Mouse (Mus musculus) cortical plate, adult 2 months (tissue): ENCODE data around the gene Ntmt1. TPM values are rescaled to one million over a fixed set of nuclear protein-coding genes. Genes with fewer than 3 reads are reported as not detected.

Experiments
- H3K27ac ChIP-seq: fragments of 200-500 bp; 2 replicates; pipeline ENCODE4 v1.5.1; 2012; ENCODE audit warnings: low read length, control low read depth, inconsistent platforms; ENCODE audit not compliant: insufficient read depth
- H3K4me1 ChIP-seq: fragments of 200-500 bp; 2 replicates; pipeline ENCODE4 v1.6.1; 2011; ENCODE audit warnings: low read length; ENCODE audit not compliant: control insufficient read depth, insufficient read depth
- H3K4me3 ChIP-seq: fragments of 200-500 bp; 2 replicates; pipeline ENCODE4 v1.5.1; 2011; ENCODE audit warnings: mild to moderate bottlenecking, low read length, control low read depth; ENCODE audit not compliant: insufficient read depth
- CTCF ChIP-seq: fragments of 200-500 bp; IDR thresholded peaks from 2 replicates; pipeline ENCODE4 v1.5.1; 2011; ENCODE audit warnings: mild to moderate bottlenecking, control low read depth, low read length; ENCODE audit not compliant: insufficient read depth; ENCODE audit errors: extremely low read depth
- POLR2A ChIP-seq: fragments of 200-500 bp; IDR thresholded peaks from 2 replicates; pipeline ENCODE4 v1.6.1; 2011; ENCODE audit warnings: mild to moderate bottlenecking, low read length, control low read depth; ENCODE audit not compliant: insufficient read depth; ENCODE audit errors: extremely low read depth
- polyA plus RNA-seq: library from polyadenylated mRNA; depleted of rRNA; stranded (reverse); fragments of >200 nt; gene quantifications from 2 replicates; pipeline ENCODE4 v1.2.3, GENCODE M21; 2012

Gene Ntmt1
- polyA plus RNA-seq, 1 experiment = 47.1 TPM

DNA sequence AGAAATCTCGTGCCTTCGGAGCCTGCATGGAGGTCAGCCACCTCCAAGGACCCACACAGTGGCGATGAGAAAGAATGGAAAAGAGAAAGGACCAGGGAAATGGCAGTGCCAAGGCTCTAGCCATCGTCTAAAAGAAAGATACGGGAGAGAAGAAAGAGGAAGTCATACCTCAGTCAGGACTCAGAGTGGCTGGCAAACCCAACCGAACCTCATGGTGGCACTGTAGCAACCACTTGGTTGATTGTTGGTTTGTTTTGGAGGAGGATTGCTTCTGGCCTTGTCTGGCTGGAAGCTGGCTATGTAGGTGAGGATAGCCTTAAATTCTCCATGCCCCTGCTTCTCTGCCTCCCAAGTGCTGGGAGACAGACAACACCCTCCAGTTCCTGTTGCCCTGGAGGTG is 38.4 kb upstream of the Ntmt1 start:
- H3K4me1 ChIP-seq = peaks cover 7% of the 10 kb centered on the region
- no peak overlapping the region for H3K27ac ChIP-seq
- TF ChIP-seq CTCF = peak; percentile 34; the same call in 1 of the 2 replicates
- no peak for TF ChIP-seq POLR2A
- H3K4me3 ChIP-seq = no peak overlapping the region

DNA sequence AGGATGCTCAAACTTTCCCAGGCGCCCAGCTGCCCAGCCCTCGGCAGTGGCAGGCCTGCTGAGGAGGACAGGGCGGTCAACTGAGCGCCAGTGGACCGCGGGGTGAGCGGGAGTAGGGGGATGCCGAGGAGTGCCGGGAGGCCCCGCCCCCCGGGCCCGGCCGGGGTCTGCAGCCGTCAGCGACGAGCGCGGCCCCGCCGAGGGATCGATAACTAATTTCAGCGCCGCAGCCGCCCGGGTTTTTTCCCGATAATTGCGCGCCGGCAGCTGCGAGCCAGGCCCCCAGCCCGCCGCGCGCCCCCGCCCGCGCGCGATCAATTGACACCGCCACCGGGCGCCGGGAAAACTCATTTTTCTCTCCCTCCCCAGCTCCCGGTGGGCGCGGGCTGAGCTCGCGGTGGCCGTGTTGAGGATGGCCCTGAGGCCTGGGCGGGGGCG is 36.2 kb upstream of the Ntmt1 start:
- Histone ChIP-seq H3K4me3 (peak overlapping the region; percentile 14), H3K4me1 (peaks cover 7% of the 10 kb centered on the region), H3K27ac (peak overlapping the region; percentile 74)
- TF ChIP-seq POLR2A (no peak), CTCF (no peak)

DNA sequence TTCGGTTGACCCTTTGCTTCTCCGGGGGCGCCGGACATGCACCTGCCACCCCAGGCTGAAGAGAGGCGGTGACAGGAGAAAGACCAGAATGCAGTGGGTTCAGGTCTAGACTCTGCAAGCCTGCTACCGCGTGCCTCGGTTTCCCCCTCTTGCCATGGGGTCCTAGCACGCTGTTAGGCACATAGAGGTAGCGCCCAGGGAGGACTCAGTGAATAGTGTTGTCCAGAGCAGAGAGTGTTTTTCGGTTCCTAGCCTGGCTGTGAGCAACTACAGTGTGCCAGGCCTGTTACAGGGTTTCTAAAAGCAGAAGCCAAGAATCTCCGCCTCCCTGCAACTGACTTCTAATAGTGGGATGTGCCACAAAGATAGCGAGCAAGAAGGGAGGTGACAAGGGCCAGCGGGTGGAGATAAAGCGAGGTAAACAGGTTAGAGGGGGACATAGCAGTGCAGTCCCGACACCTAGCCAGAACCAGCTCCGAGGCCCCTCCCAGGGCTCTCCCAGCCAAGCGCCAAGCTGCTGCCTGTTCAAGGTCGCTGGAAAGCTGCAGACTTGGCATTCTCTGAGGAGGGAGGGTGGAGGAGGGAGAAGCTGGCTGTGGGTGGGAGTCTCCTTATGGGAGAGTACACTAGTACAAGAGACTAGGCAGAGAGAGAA is 35.7 kb upstream of the Ntmt1 start:
- H3K4me3 ChIP-seq = peak overlapping the region; percentile 14
- TF ChIP-seq CTCF (no peak), POLR2A (peak; percentile 35)

DNA sequence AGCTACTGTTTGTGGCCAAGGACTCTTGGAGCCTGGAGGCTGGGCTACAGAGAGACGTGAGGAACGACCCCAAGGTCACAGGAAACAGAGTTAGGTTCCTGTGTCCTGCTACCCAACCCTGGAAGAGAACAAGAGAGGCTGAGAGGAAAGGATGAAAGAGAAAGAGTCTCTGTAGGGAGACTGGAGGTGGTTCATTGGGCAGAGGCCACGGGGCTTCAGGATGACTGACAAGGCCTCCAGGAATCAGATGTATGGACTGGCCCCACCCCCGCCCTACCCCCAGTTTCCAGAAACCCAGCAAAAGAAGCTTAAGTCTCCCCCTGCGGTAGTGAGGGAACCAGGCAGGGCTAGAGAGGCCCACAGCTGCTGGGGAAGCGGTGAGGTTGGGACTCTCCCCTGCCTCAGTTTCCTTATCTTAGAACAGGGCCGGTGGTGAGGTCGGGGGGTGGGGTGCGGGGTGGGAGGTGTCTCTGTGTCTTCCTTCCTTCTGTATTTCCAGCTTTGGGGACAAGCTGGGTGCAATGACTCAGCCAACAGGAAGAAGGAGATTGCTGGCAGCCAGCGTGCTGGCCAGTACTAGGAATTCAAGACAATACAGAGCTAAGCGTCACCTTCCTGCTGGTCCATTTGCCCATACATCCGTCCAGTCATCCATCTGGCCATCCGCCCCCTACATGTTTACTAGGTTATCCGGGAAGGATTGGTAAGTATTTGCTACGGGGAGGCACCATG is 34.9 kb upstream of the Ntmt1 start:
- Histone ChIP-seq H3K4me3 (no peak overlapping the region), H3K27ac (peak overlapping the region; percentile 18; the same call in 1 of the 2 replicates), H3K4me1 (peaks cover 5% of the 10 kb centered on the region)
- TF ChIP-seq POLR2A = no peak
- TF ChIP-seq CTCF = no peak

More for the DNA sequence above, 35.7 kb upstream of the Ntmt1 start:
- Histone ChIP-seq H3K4me1 (peaks cover 7% of the 10 kb centered on the region), H3K27ac (peak overlapping the region; percentile 74)

DNA sequence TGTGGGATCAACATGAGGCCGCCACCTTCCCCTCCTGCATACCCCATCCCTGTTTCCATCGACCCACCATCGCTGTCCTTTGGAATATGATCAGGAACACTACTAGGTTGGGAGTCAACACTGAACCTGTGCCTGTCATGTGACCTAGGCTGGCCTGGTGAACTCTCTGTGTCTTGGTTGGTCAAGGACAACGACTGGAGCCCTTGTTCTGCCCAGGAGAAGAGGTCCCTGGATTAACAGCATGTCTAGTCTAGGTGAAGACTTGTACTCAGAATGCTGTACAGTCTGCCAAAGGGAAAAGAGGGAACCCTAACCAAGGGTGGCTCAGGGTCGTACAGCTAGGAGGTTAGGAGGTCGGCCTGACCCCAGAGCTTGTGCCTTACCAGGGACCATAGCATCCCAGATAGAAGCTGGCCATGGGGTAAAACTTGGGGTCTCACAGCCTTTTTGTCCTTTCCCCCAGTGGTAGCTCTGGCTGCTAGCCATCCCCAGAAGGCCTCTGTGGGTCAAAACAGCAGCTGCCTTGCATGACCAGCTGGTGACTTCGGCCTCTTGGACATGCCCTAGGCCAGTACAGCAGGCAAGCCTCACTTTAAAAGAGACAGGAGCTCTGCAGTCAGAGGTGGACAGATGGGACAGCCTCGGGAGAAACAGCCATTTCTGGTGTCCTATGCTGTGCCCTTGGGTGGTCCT is 34.2 kb upstream of the Ntmt1 start:
- Histone ChIP-seq H3K4me1 (peaks cover 5% of the 10 kb centered on the region), H3K4me3 (no peak overlapping the region), H3K27ac (no peak overlapping the region; the same call in 1 of the 2 replicates)
- TF ChIP-seq POLR2A (no peak), CTCF (no peak)

DNA sequence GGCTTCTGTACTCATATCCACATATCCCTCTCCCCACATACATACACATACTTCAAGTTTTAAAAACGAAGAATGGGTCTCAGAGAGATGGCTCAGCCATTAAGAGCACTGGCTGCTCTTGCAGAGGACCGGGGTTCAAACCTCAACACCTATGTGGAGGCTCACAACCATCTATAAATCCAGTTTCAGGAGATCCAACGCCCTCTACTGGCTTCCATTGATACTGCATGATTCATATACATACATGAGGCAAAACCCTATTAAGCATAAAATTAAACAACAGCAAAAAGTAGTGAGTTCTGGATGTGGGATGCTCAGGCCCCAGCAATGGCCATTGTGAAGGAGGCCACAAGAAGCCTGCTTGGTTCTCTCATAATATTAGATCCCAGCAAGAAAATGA is 31.7 kb upstream of the Ntmt1 start:
- no peak overlapping the region for H3K4me3 ChIP-seq
- no peak overlapping the region for H3K27ac ChIP-seq
- TF ChIP-seq POLR2A = no peak
- TF ChIP-seq CTCF = 0 out of 2 replicates have a peak, but pooled peaks have one; percentile 1
- H3K4me1 ChIP-seq = peaks cover 5% of the 10 kb centered on the region

DNA sequence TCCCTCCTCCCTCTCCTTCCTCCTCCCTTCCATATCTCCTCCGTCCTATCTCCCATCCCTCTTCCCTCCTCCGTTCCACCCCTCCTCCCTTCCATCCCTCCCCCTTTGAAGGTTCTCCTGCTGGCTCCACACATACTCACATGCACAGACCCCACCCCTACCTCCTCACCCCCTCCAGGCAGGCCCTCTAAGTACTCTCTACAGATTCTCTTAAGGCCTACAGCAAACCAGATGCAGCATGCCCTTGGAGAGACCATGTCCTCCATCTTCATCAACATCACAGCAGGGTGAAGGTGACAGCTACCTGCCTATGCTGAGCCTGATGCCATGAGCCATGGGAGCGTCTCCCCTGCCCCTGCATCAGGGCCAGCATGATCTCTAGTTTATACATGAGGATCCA is 30.4 kb upstream of the Ntmt1 start:
- no peak overlapping the region for H3K4me3 ChIP-seq
- peaks cover 5% of the 10 kb centered on the region for H3K4me1 ChIP-seq
- H3K27ac ChIP-seq = no peak overlapping the region
- no peak for TF ChIP-seq POLR2A
- TF ChIP-seq CTCF = no peak

DNA sequence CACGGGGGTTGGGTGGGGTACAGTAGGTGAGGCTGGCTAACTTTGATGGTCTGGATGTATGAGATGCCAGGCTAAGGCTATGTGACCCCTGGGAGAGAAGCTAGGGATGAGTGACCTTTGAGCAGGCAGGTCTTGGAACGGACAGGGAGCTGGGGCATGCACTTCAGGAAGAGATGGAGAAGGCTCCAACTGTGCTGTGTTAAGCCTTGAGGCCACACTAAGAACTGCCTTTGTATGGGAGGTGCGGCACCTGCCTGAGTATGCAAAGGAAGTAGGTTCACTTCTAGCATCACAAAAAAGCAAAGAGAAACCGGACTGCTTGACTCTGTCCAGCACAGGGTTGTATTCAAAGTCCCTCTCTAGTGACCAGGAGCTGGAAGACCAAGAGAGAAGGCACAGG is 29.4 kb upstream of the Ntmt1 start:
- TF ChIP-seq CTCF (no peak), POLR2A (no peak)
- peaks cover under 1% of the 10 kb centered on the region for H3K4me1 ChIP-seq
- no peak overlapping the region for H3K27ac ChIP-seq
- no peak overlapping the region for H3K4me3 ChIP-seq

DNA sequence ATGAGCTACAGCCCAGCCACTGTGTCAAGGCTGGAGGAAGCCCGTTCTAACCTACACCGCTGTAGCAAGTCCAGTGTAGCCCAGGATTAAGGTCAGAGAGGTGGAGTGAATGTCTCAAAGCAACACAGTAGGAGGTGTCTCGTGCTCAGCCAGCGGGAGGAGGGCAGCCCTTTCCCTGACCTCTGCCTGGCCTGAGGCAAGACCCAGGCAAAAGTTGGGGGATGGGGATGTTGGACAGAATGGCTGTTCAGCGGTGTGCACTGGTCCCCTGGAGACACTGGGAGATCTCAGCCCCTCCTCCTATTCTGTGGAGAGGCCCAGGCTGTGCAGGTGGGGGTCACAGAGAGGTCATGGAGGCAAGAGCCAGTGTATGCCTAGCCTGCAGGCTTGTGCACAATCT is 28.4 kb upstream of the Ntmt1 start:
- Histone ChIP-seq H3K4me1 (no peaks in the 10 kb centered on the region), H3K4me3 (no peak overlapping the region), H3K27ac (no peak overlapping the region)
- TF ChIP-seq CTCF = no peak

DNA sequence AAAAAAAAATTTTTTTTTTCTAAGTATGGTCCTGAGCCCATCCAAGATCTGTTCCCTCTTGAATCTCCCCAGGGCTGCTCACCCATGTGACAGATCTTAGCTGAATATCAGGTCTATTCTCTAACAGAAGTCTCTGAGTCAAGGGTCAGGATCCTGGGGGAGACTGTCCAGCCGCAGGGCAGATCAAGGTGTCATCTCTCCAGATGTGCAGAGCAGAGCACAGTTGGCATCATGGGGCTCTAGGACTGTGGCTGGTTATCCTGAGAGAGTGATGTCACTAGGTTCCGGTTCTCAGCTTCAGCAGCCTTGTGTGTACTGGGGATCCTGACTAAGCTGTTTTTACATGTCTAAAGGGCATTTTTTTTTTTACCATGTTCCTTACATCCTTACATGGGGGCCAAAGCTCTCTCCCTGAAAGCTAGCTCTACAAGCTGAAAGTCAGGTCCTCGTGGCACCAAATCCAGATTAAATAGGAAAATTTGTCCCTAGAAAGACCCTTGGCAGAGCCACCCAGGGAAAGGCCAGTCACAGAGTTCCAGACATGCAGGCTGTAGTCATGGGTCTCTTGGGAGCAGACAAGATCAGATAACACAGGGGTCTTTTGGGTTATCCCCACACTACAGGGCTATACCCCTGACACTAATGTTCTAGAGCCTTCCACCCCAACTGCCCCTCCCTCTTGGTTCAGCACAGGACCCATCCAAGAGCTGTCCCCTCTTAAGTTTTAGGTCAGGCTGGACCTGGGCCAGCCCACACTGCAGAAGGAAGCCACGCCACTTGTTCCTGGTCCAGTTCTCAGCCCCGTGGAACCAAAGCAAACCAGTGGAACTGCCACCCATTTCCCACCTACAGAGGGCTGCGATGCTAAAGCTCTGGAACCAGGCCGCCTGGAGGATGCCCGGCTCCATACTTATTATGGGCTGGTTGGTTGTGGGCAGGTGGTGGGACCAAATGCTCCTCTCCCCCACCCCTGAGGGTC is 25.0 kb upstream of the Ntmt1 start:
- TF ChIP-seq CTCF (no peak), POLR2A (no peak)
- no peaks in the 10 kb centered on the region for H3K4me1 ChIP-seq
- no peak overlapping the region for H3K27ac ChIP-seq
- no peak overlapping the region for H3K4me3 ChIP-seq
